Mouse (Mus musculus): Measurements from ENCODE around the gene Gm10320. TPM values are rescaled to one million over a fixed set of nuclear protein-coding genes. Genes with fewer than 3 reads are reported as not detected.

The Gm10320 gene
- polyA plus RNA-seq, 1 experiment from 2014 or later: 1.8 TPM

GRCm38 (mm10) chr13:98518341-98518740 is 26.5 kb upstream of the Gm10320 start:
- no peak for TF ChIP-seq CTCF (IDR thresholded peaks at IDR 0.05; ENCODE audit: low read depth)
- Histone ChIP-seq H3K27ac (no peak overlapping the region), H3K4me2 (ENCODE audit: low read length) (0 out of 2 replicates have a peak overlapping the region, but pooled peaks have one; percentile 18), H3K36me3 (ENCODE audit: insufficient read depth, low read length) (no peaks in the 10 kb centered on the region), H3K9ac (ENCODE audit: low read depth, low read length) (0 out of 2 replicates have a peak overlapping the region, but pooled peaks have one; percentile 10), H3K9me3 (replicated peaks; ENCODE audit: low read length) (no peaks in the 10 kb centered on the region), H3K27me3 (ENCODE audit: insufficient read depth, low read length) (no peaks in the 10 kb centered on the region), H3K4me3 (replicated peaks; ENCODE audit: low read depth, low read length) (no peak overlapping the region), H3K4me1 (replicated peaks; ENCODE audit: insufficient read depth, low read length) (no peaks in the 10 kb centered on the region)
- DNase-seq (ENCODE audit: low spot score): no peak
- no peak for ATAC-seq (replicated peaks; ENCODE audit: low FRiP score, low read depth)
- WGBS: 20% methylated on average over 11 of the region's 11 CpGs

GRCm38 (mm10) chr13:98517666-98518065 is 25.9 kb upstream of the Gm10320 start:
- no peak overlapping the region for H3K4me3 ChIP-seq (replicated peaks; ENCODE audit: low read depth, low read length)
- ATAC-seq (replicated peaks; ENCODE audit: low FRiP score, low read depth) (no peak), DNase-seq (ENCODE audit: low spot score) (peak; percentile 44)
- no peaks in the 10 kb centered on the region for H3K4me1 ChIP-seq (replicated peaks; ENCODE audit: insufficient read depth, low read length)
- no peaks in the 10 kb centered on the region for H3K27me3 ChIP-seq (ENCODE audit: insufficient read depth, low read length)
- TF ChIP-seq CTCF (IDR thresholded peaks at IDR 0.05; ENCODE audit: low read depth): no peak
- no peak overlapping the region for H3K27ac ChIP-seq
- 53% methylated on average over 5 of the region's 5 CpGs for WGBS
- H3K9me3 ChIP-seq (replicated peaks; ENCODE audit: low read length): no peaks in the 10 kb centered on the region
- no peaks in the 10 kb centered on the region for H3K36me3 ChIP-seq (ENCODE audit: insufficient read depth, low read length)
- H3K4me2 ChIP-seq (ENCODE audit: low read length): no peak overlapping the region
- no peak overlapping the region for H3K9ac ChIP-seq (ENCODE audit: low read depth, low read length)

DNA sequence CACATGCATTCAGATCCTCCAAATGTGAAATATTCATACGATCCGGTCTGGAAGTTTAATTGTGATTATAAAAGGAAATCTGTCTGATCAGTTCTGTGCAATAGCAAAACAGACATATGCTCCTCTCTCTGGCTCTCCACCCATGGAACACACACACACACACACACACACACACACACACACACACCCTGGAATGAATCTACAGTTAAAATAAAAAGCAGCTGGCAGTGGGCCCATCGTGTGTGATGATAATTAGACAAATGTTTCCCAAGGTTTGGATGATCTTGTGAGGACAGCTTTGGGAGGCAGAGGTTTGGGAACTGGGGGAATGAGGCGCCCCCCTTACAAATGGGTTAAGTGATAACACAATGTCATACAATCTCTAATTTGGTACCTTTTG is 25.2 kb upstream of the Gm10320 start:
- H3K4me2 ChIP-seq (ENCODE audit: low read length): no peak overlapping the region
- DNase-seq (ENCODE audit: low spot score) (no peak), ATAC-seq (replicated peaks; ENCODE audit: low FRiP score, low read depth) (no peak)
- TF ChIP-seq CTCF (IDR thresholded peaks at IDR 0.05; ENCODE audit: low read depth): no peak
- no peak overlapping the region for H3K4me3 ChIP-seq (replicated peaks; ENCODE audit: low read depth, low read length)
- no peaks in the 10 kb centered on the region for H3K4me1 ChIP-seq (replicated peaks; ENCODE audit: insufficient read depth, low read length)
- no peak overlapping the region for H3K9ac ChIP-seq (ENCODE audit: low read depth, low read length)
- no peaks in the 10 kb centered on the region for H3K36me3 ChIP-seq (ENCODE audit: insufficient read depth, low read length)
- H3K27ac ChIP-seq: no peak overlapping the region
- no peaks in the 10 kb centered on the region for H3K9me3 ChIP-seq (replicated peaks; ENCODE audit: low read length)
- 88% methylated on average over 4 of the region's 4 CpGs for WGBS
- no peaks in the 10 kb centered on the region for H3K27me3 ChIP-seq (ENCODE audit: insufficient read depth, low read length)

GRCm38 (mm10) chr13:98512066-98512465 is 20.3 kb upstream of the Gm10320 start:
- Histone ChIP-seq H3K9ac (ENCODE audit: low read depth, low read length) (no peak overlapping the region), H3K27me3 (ENCODE audit: insufficient read depth, low read length) (peaks cover 10% of the 10 kb centered on the region), H3K4me2 (ENCODE audit: low read length) (no peak overlapping the region), H3K36me3 (ENCODE audit: insufficient read depth, low read length) (no peaks in the 10 kb centered on the region), H3K27ac (no peak overlapping the region), H3K4me1 (replicated peaks; ENCODE audit: insufficient read depth, low read length) (no peaks in the 10 kb centered on the region), H3K4me3 (replicated peaks; ENCODE audit: low read depth, low read length) (no peak overlapping the region), H3K9me3 (replicated peaks; ENCODE audit: low read length) (no peaks in the 10 kb centered on the region)
- no peak for DNase-seq (ENCODE audit: low spot score)
- ATAC-seq (replicated peaks; ENCODE audit: low FRiP score, low read depth): no peak
- WGBS: 74% methylated on average over 4 of the region's 4 CpGs
- TF ChIP-seq CTCF (IDR thresholded peaks at IDR 0.05; ENCODE audit: low read depth): no peak

- Histone ChIP-seq H3K27me3 (ENCODE audit: insufficient read depth, low read length) (peaks cover 44% of the 10 kb centered on the region), H3K9ac (ENCODE audit: low read depth, low read length) (no peak overlapping the region), H3K4me1 (replicated peaks; ENCODE audit: insufficient read depth, low read length) (peaks cover 7% of the 10 kb centered on the region), H3K27ac (no peak overlapping the region), H3K9me3 (replicated peaks; ENCODE audit: low read length) (no peaks in the 10 kb centered on the region), H3K36me3 (ENCODE audit: insufficient read depth, low read length) (no peaks in the 10 kb centered on the region), H3K4me3 (replicated peaks; ENCODE audit: low read depth, low read length) (no peak overlapping the region), H3K4me2 (ENCODE audit: low read length) (no peak overlapping the region)
- 55% methylated on average over 2 of the region's 2 CpGs for WGBS
- no peak for TF ChIP-seq CTCF (IDR thresholded peaks at IDR 0.05; ENCODE audit: low read depth)
- no peak for ATAC-seq (replicated peaks; ENCODE audit: low FRiP score, low read depth)
- no peak for DNase-seq (ENCODE audit: low spot score)
Measured at GRCm38 (mm10) chr13:98507656-98508055, 15.9 kb upstream of the Gm10320 start.

- Histone ChIP-seq H3K4me3 (replicated peaks; ENCODE audit: low read depth, low read length) (no peak overlapping the region), H3K9ac (ENCODE audit: low read depth, low read length) (no peak overlapping the region), H3K27ac (no peak overlapping the region), H3K4me2 (ENCODE audit: low read length) (no peak overlapping the region), H3K27me3 (ENCODE audit: insufficient read depth, low read length) (peaks cover 51% of the 10 kb centered on the region), H3K9me3 (replicated peaks; ENCODE audit: low read length) (no peaks in the 10 kb centered on the region), H3K36me3 (ENCODE audit: insufficient read depth, low read length) (no peaks in the 10 kb centered on the region), H3K4me1 (replicated peaks; ENCODE audit: insufficient read depth, low read length) (peaks cover 8% of the 10 kb centered on the region)
- no peak for TF ChIP-seq CTCF (IDR thresholded peaks at IDR 0.05; ENCODE audit: low read depth)
- no peak for DNase-seq (ENCODE audit: low spot score)
- WGBS: 30% methylated on average over 4 of the region's 4 CpGs
- ATAC-seq (replicated peaks; ENCODE audit: low FRiP score, low read depth): no peak
Measured at GRCm38 (mm10) chr13:98506496-98506895, 14.7 kb upstream of the Gm10320 start.

GRCm38 (mm10) chr13:98505989-98506388 is 14.2 kb upstream of the Gm10320 start:
- Histone ChIP-seq H3K27me3 (ENCODE audit: insufficient read depth, low read length) (peaks cover 56% of the 10 kb centered on the region), H3K4me3 (replicated peaks; ENCODE audit: low read depth, low read length) (no peak overlapping the region), H3K9me3 (replicated peaks; ENCODE audit: low read length) (no peaks in the 10 kb centered on the region), H3K4me1 (replicated peaks; ENCODE audit: insufficient read depth, low read length) (peaks cover 8% of the 10 kb centered on the region), H3K4me2 (ENCODE audit: low read length) (no peak overlapping the region), H3K9ac (ENCODE audit: low read depth, low read length) (no peak overlapping the region), H3K27ac (no peak overlapping the region), H3K36me3 (ENCODE audit: insufficient read depth, low read length) (no peaks in the 10 kb centered on the region)
- 31% methylated on average over 6 of the region's 6 CpGs for WGBS
- TF ChIP-seq CTCF (IDR thresholded peaks at IDR 0.05; ENCODE audit: low read depth): no peak
- ATAC-seq (replicated peaks; ENCODE audit: low FRiP score, low read depth) (no peak), DNase-seq (ENCODE audit: low spot score) (no peak)
